In the genomic region with DNA sequence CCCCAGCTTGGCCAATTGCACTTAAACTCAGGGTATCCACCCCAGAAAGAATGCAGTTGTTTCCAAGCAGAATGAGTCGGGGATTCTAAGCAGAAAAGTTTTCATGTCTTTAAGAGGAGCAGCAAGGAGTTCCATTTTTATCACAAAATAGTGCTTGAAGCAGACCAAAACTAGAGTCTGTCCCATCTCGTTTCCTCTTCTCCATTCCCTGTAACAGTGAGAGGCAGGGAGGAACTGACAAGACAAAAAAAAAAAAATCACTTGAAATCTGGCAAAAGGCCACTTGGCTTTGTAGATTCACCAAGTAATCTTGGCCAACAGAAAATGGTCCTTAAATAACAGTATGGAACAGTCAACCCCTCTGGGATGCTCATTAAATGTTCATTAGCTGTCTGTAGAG, we compare ENCODE assay signal across 28 mouse cellular contexts.
DNase-seq lines count a peak whose midpoint lies in the region; ATAC-seq and TF ChIP-seq lines count a peak whose summit lies in the region.
"Had no signal": no experiment of that assay in that cellular context is flagged by ENCODE, and none has a peak within 500 bp of the region (broad histone marks: within the 10 kb centered on the region; RNA-seq: fewer than 3 reads in every experiment).

No protein-coding gene starts in this region.

- no peak for TF ChIP-seq POLR2A in liver, adult 2 months (IDR thresholded peaks at IDR 0.05; ENCODE audit: extremely low read depth, insufficient read depth, low read length)

- H3K27me3 ChIP-seq in liver, adult 2 months (ENCODE audit: control insufficient read depth, insufficient read depth, low read length) = no peaks in the 10 kb centered on the region; the same call in 1 of the 2 replicates
- no peaks in the 10 kb centered on the region for H3K27me3 ChIP-seq in liver, postnatal 0 days (ENCODE audit: insufficient read depth, low read length)
- H3K27me3 ChIP-seq: embryonic facial prominence, embryonic 13.5 days; forebrain, embryonic 15.5 days; heart, embryonic 13.5 days; hindbrain, embryonic 12.5 days; hindbrain, embryonic 15.5 days had no signal

- no peak for TF ChIP-seq CTCF in liver, adult 2 months (IDR thresholded peaks at IDR 0.05; ENCODE audit: low read depth, low read length)
- no peak for TF ChIP-seq CTCF in liver, postnatal 0 days (IDR thresholded peaks at IDR 0.05; ENCODE audit: low read depth)
- no peak for TF ChIP-seq CTCF in left cerebral cortex, adult 2 months (IDR thresholded peaks at IDR 0.05)

- H3K4me1 ChIP-seq in liver, adult 2 months (ENCODE audit: control insufficient read depth, insufficient read depth, low read length) = no peaks in the 10 kb centered on the region
- no peaks in the 10 kb centered on the region for H3K4me1 ChIP-seq in liver, postnatal 0 days (ENCODE audit: insufficient read depth)
- H3K4me1 ChIP-seq: embryonic facial prominence, embryonic 10.5 days; embryonic facial prominence, embryonic 13.5 days; forebrain, embryonic 15.5 days; heart, embryonic 10.5 days; heart, embryonic 13.5 days; hindbrain, embryonic 12.5 days; hindbrain, embryonic 15.5 days had no signal

- H3K9ac ChIP-seq in liver, adult 2 months (ENCODE audit: low read depth, low read length) = no peak overlapping the region
- no peak overlapping the region for H3K9ac ChIP-seq in liver, postnatal 0 days (replicated peaks)
- H3K9ac ChIP-seq: embryonic facial prominence, embryonic 13.5 days; forebrain, embryonic 15.5 days; heart, embryonic 13.5 days; hindbrain, embryonic 12.5 days; hindbrain, embryonic 15.5 days had no signal

- H3K9me3 ChIP-seq in liver, postnatal 0 days (ENCODE audit: low read length) = no peaks in the 10 kb centered on the region
- H3K9me3 ChIP-seq: embryonic facial prominence, embryonic 10.5 days; embryonic facial prominence, embryonic 13.5 days; forebrain, embryonic 10.5 days; forebrain, embryonic 15.5 days; heart, embryonic 10.5 days; heart, embryonic 13.5 days; hindbrain, embryonic 12.5 days; hindbrain, embryonic 15.5 days had no signal

- no peak for TF ChIP-seq EP300 in liver, postnatal 0 days (IDR thresholded peaks at IDR 0.05; ENCODE audit: low read depth)

- no peak for ATAC-seq in liver, postnatal 0 days
- peak; percentile 60 for ATAC-seq in common myeloid progenitor, adult 5-6 weeks (replicated peaks; ENCODE audit: low read depth, poor library complexity, severe bottlenecking)
- peak; percentile 75 for ATAC-seq in megakaryocyte, adult 5-6 weeks (ENCODE audit: poor library complexity, severe bottlenecking)
- ATAC-seq in megakaryocyte-erythroid progenitor cell, adult 5-6 weeks (replicated peaks; ENCODE audit: low FRiP score, low TSS enrichment, poor library complexity, severe bottlenecking) = no peak
- ATAC-seq: CD4-positive, CD25-positive, alpha-beta regulatory T cell, adult 4 months; forebrain, embryonic 15.5 days had no signal

- no peaks in the 10 kb centered on the region for H3K79me2 ChIP-seq in liver, adult 2 months (ENCODE audit: control insufficient read depth, insufficient read depth, low read length)

- 48% methylated on average over 2 of the region's 2 CpGs for WGBS in liver, adult 2 months
- WGBS in liver, postnatal 0 days (ENCODE audit: insufficient replicate concordance) = 32% methylated on average over 2 of the region's 2 CpGs

- H3K27ac ChIP-seq in liver, adult 2 months (replicated peaks; ENCODE audit: insufficient read depth, low read depth, low read length) = no peak overlapping the region
- no peak overlapping the region for H3K27ac ChIP-seq in liver, postnatal 0 days (ENCODE audit: low read depth)
- H3K27ac ChIP-seq in left cerebral cortex, adult 2 months = no peak overlapping the region
- H3K27ac ChIP-seq: embryonic facial prominence, embryonic 10.5 days; embryonic facial prominence, embryonic 13.5 days; forebrain, embryonic 10.5 days; forebrain, embryonic 15.5 days; heart, adult 2 months; heart, embryonic 10.5 days; heart, embryonic 13.5 days; hindbrain, embryonic 12.5 days; hindbrain, embryonic 15.5 days had no signal

- H3K36me3 ChIP-seq in liver, adult 2 months (ENCODE audit: control insufficient read depth, insufficient read depth, low read length) = no peaks in the 10 kb centered on the region
- no peaks in the 10 kb centered on the region for H3K36me3 ChIP-seq in liver, postnatal 0 days (replicated peaks; ENCODE audit: insufficient read depth, low read length)
- H3K36me3 ChIP-seq: embryonic facial prominence, embryonic 10.5 days; embryonic facial prominence, embryonic 13.5 days; forebrain, embryonic 10.5 days; forebrain, embryonic 15.5 days; heart, embryonic 10.5 days; heart, embryonic 13.5 days; hindbrain, embryonic 12.5 days; hindbrain, embryonic 15.5 days had no signal

- intact Hi-C loops in left cerebral cortex, adult 2 months (cut with DNase I) = loop anchor here (1.0 to 10.0 kb wide), 2 partner anchors 186 to 611 kb away; no protein-coding TSS in a partner anchor

- H3K4me2 ChIP-seq in liver, postnatal 0 days (ENCODE audit: low read depth, low read length) = no peak overlapping the region
- H3K4me2 ChIP-seq: embryonic facial prominence, embryonic 13.5 days; forebrain, embryonic 15.5 days; heart, embryonic 13.5 days; hindbrain, embryonic 12.5 days; hindbrain, embryonic 15.5 days had no signal

- H3K4me3 ChIP-seq in liver, adult 2 months (ENCODE audit: insufficient read depth, low read depth, low read length) = no peak overlapping the region
- no peak overlapping the region for H3K4me3 ChIP-seq in liver, postnatal 0 days (ENCODE audit: low read depth, low read length)
- no peak overlapping the region for H3K4me3 ChIP-seq in left cerebral cortex, adult 2 months
- H3K4me3 ChIP-seq: embryonic facial prominence, embryonic 10.5 days; embryonic facial prominence, embryonic 13.5 days; forebrain, embryonic 10.5 days; forebrain, embryonic 15.5 days; heart, adult 2 months; heart, embryonic 10.5 days; heart, embryonic 13.5 days; hindbrain, embryonic 12.5 days; hindbrain, embryonic 15.5 days had no signal

- peak; percentile 24 for DNase-seq in liver, adult 2 months (ENCODE audit: extremely low read depth, low read depth, low spot score)
- DNase-seq in liver, postnatal 0 days = no peak
- DNase-seq in brain, adult 2 months (ENCODE audit: low read depth, low spot score) = peak; percentile 22
- DNase-seq in layer of hippocampus, adult 18-20 months (ENCODE audit: low spot score in 2 of 2) = no peak
- no peak for DNase-seq in left cerebral cortex, adult 2 months (ENCODE audit: extremely low spot score in 1 of 2, low spot score in 2 of 2)
- DNase-seq: adrenal gland, adult 2 months; adrenal gland, postnatal 14 days; cerebellum, adult 11 months; cerebellum, adult 2 months; cerebellum, adult 9-11 months; cerebellum, postnatal 25 days; embryo, embryonic 11 days; gastrocnemius, postnatal 25 days; heart, adult 2 months; heart, postnatal 14 days; heart, postnatal 4 days had no signal

Comparison
In these comparisons a context has a peak if more than half of its experiments do, and no peak if none do; other contexts are left out.
1. DNase-seq: peak in liver, adult 2 months (single experiment) and brain, adult 2 months (single experiment); none in liver, postnatal 0 days (single experiment), layer of hippocampus, adult 18-20 months (0 of 2) and left cerebral cortex, adult 2 months (0 of 2).
2. ATAC-seq: peak in common myeloid progenitor, adult 5-6 weeks (single experiment) and megakaryocyte, adult 5-6 weeks (single experiment); none in liver, postnatal 0 days (single experiment) and megakaryocyte-erythroid progenitor cell, adult 5-6 weeks (single experiment).